Mouse (Mus musculus) heart, postnatal 0 days (tissue): ENCODE measurements around the gene Wdr70. TPM values are rescaled to one million over a fixed set of nuclear protein-coding genes. Genes with fewer than 3 reads are reported as not detected.

Experiments
- ATAC-seq: fragments of 200-750 bp; cut with Nextera tagmentation; 2 replicates; pipeline ENCODE4 v1.8.0; 2017; ENCODE audit warnings: low read depth, moderate number of reproducible peaks, moderate library complexity; ENCODE audit not compliant: insufficient read depth
- DNase-seq: peaks from one replicate; pipeline ENCODE4 v3.0.0-alpha.2; 2016; ENCODE audit warnings: low spot score
- H3K27ac ChIP-seq: fragments of 300-500 bp; sonication (generic); 2 replicates; pipeline ENCODE4 v1.5.1; 2014; ENCODE audit warnings: low read depth, mild to moderate bottlenecking
- H3K27me3 ChIP-seq: fragments of 300-500 bp; sonication (generic); 2 replicates; pipeline ENCODE4 v1.6.1; 2014; ENCODE audit warnings: low read length, mixed read lengths; ENCODE audit not compliant: control insufficient read depth, insufficient read depth
- H3K36me3 ChIP-seq: fragments of 300-500 bp; sonication (generic); replicated peaks from 2 replicates; pipeline ENCODE4 v1.6.1; 2014; ENCODE audit warnings: low read length, mixed read lengths; ENCODE audit not compliant: control insufficient read depth, insufficient read depth
- H3K4me1 ChIP-seq: fragments of 300-500 bp; sonication (generic); 2 replicates; pipeline ENCODE4 v1.6.1; 2014; ENCODE audit warnings: antibody characterized with exemption; ENCODE audit not compliant: control insufficient read depth, insufficient read depth
- H3K4me2 ChIP-seq: fragments of 300-500 bp; sonication (generic); 2 replicates; pipeline ENCODE4 v1.6.1; 2014; ENCODE audit warnings: low read depth, mild to moderate bottlenecking, low read length, moderate library complexity
- H3K4me3 ChIP-seq: fragments of 300-500 bp; sonication (generic); 2 replicates; pipeline ENCODE4 v1.5.1; 2014; ENCODE audit warnings: low read depth, low read length
- H3K9ac ChIP-seq: fragments of 300-500 bp; sonication (generic); replicated peaks from 2 replicates; pipeline ENCODE4 v1.6.1; 2014; ENCODE audit warnings: low read depth, low read length, mixed read lengths
- H3K9me3 ChIP-seq: fragments of 300-500 bp; sonication (generic); replicated peaks from 2 replicates; pipeline ENCODE4 v1.6.1; 2016; ENCODE audit warnings: low read length; ENCODE audit not compliant: control insufficient read depth
- CTCF ChIP-seq: IDR thresholded peaks from 2 replicates; pipeline ENCODE4 v1.5.1; 2016; ENCODE audit warnings: antibody characterized with exemption, control low read depth, low read depth
- EP300 ChIP-seq: IDR thresholded peaks from 2 replicates; pipeline ENCODE4 v1.6.1; 2016; ENCODE audit warnings: antibody characterized with exemption, low read depth
- WGBS: fragments of 180-500 bp; shearing (Covaris S2); extraction: QIAGEN DNeasy Blood & Tissue Kit; methylation state at CpG from one replicate; pipeline ENCODE4 v1.1.7; 2014; 5-methylcytosine and 5-hydroxymethylcytosine counted together
- polyA plus RNA-seq: library from polyadenylated mRNA; unstranded; fragments of >200 nt; fragmentation: Nextera tagmentation; extraction: Ambion mirVana; gene quantifications from 2 replicates; pipeline ENCODE4 v1.2.1, GENCODE M21; 2015
- total RNA-seq: library from RNA; depleted of rRNA; stranded (reverse); fragments of >200 nt; gene quantifications from 2 replicates; pipeline ENCODE4 v1.2.3, GENCODE M21; 2014; ENCODE audit warnings: low replicate concordance

Gene Wdr70
- total and polyA plus RNA-seq, 2 experiments from 2014 or later, result 32.6 to 32.8 TPM

GRCm38 (mm10) chr15:8051177-8051576 is 47.8 kb downstream of the Wdr70 start:
- WGBS, result 82% methylated on average over 3 of the region's 3 CpGs
- TF ChIP-seq CTCF (no peak), EP300 (no peak)

GRCm38 (mm10) chr15:8039834-8040233 is 59.2 kb downstream of the Wdr70 start:
- no peak overlapping the region for H3K4me3 ChIP-seq
- no peaks in the 10 kb centered on the region for H3K27me3 ChIP-seq
- no peak overlapping the region for H3K9ac ChIP-seq
- ATAC-seq (no peak), DNase-seq (no peak)
- no peak overlapping the region for H3K4me2 ChIP-seq
- H3K4me1 ChIP-seq, result no peaks in the 10 kb centered on the region
- H3K36me3 ChIP-seq, result peaks cover 4% of the 10 kb centered on the region; the same call in 1 of the 2 replicates
- no peaks in the 10 kb centered on the region for H3K9me3 ChIP-seq
- no peak overlapping the region for H3K27ac ChIP-seq
- TF ChIP-seq EP300 (no peak), CTCF (no peak; the same call in 1 of the 2 replicates)
- WGBS, result 63% methylated on average over 4 of the region's 4 CpGs

More at GRCm38 (mm10) chr15:8051177-8051576, 47.8 kb downstream of the Wdr70 start:
- H3K36me3 ChIP-seq, result peaks cover 15% of the 10 kb centered on the region; the same call in 1 of the 2 replicates
- no peak overlapping the region for H3K4me2 ChIP-seq
- ATAC-seq (no peak), DNase-seq (no peak)
- H3K4me3 ChIP-seq, result no peak overlapping the region
- no peaks in the 10 kb centered on the region for H3K4me1 ChIP-seq
- H3K27ac ChIP-seq, result no peak overlapping the region
- no peaks in the 10 kb centered on the region for H3K9me3 ChIP-seq
- H3K27me3 ChIP-seq, result no peaks in the 10 kb centered on the region
- no peak overlapping the region for H3K9ac ChIP-seq

- Histone ChIP-seq H3K27me3 (no peaks in the 10 kb centered on the region), H3K4me1 (no peaks in the 10 kb centered on the region), H3K36me3 (peaks cover 4% of the 10 kb centered on the region; the same call in 1 of the 2 replicates), H3K9ac (no peak overlapping the region), H3K9me3 (no peaks in the 10 kb centered on the region), H3K4me3 (no peak overlapping the region), H3K27ac (no peak overlapping the region), H3K4me2 (no peak overlapping the region)
- DNase-seq, result no peak
- 87% methylated on average over 5 of the region's 5 CpGs for WGBS
- ATAC-seq, result no peak
- TF ChIP-seq CTCF (0 out of 2 replicates have a peak, but pooled peaks have one; percentile 2), EP300 (no peak)
Measured at GRCm38 (mm10) chr15:8038457-8038856, 60.6 kb downstream of the Wdr70 start.

GRCm38 (mm10) chr15:8037825-8038224 is 61.2 kb downstream of the Wdr70 start:
- no peak for DNase-seq
- H3K27me3 ChIP-seq, result no peaks in the 10 kb centered on the region
- WGBS, result 81% methylated on average over 3 of the region's 3 CpGs
- H3K9me3 ChIP-seq, result no peaks in the 10 kb centered on the region
- no peak overlapping the region for H3K4me2 ChIP-seq
- ATAC-seq, result no peak
- H3K4me1 ChIP-seq, result no peaks in the 10 kb centered on the region
- H3K9ac ChIP-seq, result no peak overlapping the region
- H3K36me3 ChIP-seq, result peaks cover 9% of the 10 kb centered on the region; the same call in 1 of the 2 replicates
- TF ChIP-seq CTCF (no peak), EP300 (no peak)
- H3K4me3 ChIP-seq, result no peak overlapping the region
- no peak overlapping the region for H3K27ac ChIP-seq

GRCm38 (mm10) chr15:8031211-8031610 is 67.8 kb downstream of the Wdr70 start:
- no peaks in the 10 kb centered on the region for H3K4me1 ChIP-seq
- 78% methylated on average over 7 of the region's 7 CpGs for WGBS
- ATAC-seq, result no peak

GRCm38 (mm10) chr15:8030643-8031042 is 68.4 kb downstream of the Wdr70 start:
- Histone ChIP-seq H3K27me3 (no peaks in the 10 kb centered on the region), H3K4me3 (no peak overlapping the region), H3K4me1 (no peaks in the 10 kb centered on the region), H3K4me2 (no peak overlapping the region), H3K9me3 (no peaks in the 10 kb centered on the region), H3K9ac (no peak overlapping the region), H3K36me3 (0 out of 2 replicates have a peak, but pooled peaks cover 5% of the 10 kb centered on the region), H3K27ac (no peak overlapping the region)
- DNase-seq (no peak), ATAC-seq (no peak)
- 81% methylated on average over 3 of the region's 3 CpGs for WGBS
- TF ChIP-seq EP300, result no peak
- no peak for TF ChIP-seq CTCF

More at GRCm38 (mm10) chr15:8031211-8031610, 67.8 kb downstream of the Wdr70 start:
- H3K4me2 ChIP-seq, result no peak overlapping the region
- H3K9ac ChIP-seq, result no peak overlapping the region
- H3K27me3 ChIP-seq, result no peaks in the 10 kb centered on the region
- no peak overlapping the region for H3K27ac ChIP-seq
- no peak for DNase-seq
- H3K36me3 ChIP-seq, result 0 out of 2 replicates have a peak, but pooled peaks cover 5% of the 10 kb centered on the region
- H3K9me3 ChIP-seq, result no peaks in the 10 kb centered on the region
- TF ChIP-seq CTCF (no peak), EP300 (no peak)
- H3K4me3 ChIP-seq, result no peak overlapping the region
